Mouse (Mus musculus) right cerebral cortex, postnatal 4 days (tissue): Measurements from ENCODE around the gene Dchs2.
A peak's percentile ranks its signal among the peaks of the same experiment; 100 is the strongest.
"Not testable (repeated sequence)": the region's sequence is repeated elsewhere in the genome, so short reads cannot be mapped to it uniquely, and the experiment has no call there.

Experiments
- DNase-seq: peaks from one replicate; pipeline ENCODE4 v3.0.0-alpha.2; 2022

Gene Dchs2

DNA sequence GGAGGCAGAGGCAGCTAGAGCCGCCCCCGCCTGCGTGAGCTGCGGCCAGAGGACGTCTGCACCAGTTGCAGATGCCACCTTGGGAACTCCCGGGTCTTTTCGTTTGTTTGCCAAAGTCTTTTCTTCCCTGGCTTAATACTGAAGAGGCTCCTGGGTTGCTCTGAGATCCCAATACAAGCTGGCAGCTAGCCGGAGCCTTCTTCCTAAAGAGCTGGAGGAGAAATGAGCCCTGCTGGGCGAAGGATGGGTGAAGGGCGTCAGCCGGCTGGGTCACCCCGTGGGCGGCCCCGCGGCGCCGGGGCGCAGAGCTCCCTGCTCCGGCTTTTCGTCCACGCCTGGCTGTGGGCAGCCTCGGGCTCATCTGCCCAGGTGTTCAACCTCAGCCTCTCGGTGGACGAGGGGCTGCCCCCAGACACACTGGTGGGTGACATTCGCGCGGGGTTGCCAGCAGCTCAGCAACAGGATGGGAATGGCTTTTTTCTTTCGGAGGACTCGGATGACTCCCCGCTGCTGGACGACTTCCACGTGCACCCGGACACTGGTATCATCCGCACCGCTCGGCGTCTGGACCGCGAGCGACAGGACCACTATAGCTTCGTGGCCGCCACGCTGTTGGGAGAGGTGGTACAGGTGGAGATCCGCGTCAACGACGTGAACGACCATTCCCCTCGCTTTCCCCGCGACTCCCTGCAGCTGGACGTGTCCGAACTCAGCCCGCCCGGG is at the start of gene Dchs2:
Gene Dchs2, plus strand, starts transcription at position 223 of the 723 bp plus-strand sequence.
- peak; percentile 24 for DNase-seq

DNA sequence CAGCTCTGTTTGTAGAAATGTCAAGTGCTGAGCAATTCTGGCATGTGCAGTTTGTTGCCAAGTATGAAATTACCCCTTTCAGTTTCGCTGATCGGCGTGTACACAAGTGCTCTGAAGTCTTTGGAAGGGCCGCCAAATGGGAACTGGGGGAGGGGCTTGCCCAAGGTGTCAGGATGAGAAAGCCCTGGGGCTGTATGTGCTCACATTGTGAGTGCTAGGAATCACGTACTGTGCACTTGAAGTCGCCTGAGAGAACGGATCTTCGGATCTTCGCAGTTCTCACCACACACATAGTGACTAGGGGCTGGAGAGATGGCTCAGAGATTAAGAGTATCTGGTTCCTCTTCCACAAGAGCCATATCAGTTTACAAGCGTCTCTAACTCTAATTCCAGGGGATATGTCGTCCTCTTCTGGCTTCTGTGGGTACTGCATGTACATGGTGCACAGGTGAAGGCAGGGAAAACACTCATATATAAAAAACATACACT is 47.1 kb upstream of the Dchs2 start:
- peak; percentile 64 for DNase-seq

DNA sequence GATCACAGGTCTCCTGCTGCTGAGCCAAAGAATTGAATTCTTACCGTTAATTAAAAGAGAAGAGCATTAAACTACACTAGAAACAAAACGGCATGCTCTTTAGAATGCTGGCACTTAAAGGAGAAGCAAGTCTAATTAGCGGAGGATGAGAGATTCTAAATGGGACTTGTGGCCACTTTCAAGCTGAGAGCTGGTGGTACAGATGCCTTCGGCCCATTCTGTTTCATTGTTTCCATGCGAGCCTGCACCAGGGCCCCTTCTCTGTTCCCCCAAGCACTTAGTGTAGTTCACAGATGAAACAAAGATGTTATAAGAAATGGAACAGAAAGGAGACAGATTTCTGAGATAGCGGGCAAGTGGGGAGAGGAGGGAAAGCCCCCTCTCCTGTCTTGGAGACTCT is 30.2 kb upstream of the Dchs2 start:
- no peak for DNase-seq

DNA sequence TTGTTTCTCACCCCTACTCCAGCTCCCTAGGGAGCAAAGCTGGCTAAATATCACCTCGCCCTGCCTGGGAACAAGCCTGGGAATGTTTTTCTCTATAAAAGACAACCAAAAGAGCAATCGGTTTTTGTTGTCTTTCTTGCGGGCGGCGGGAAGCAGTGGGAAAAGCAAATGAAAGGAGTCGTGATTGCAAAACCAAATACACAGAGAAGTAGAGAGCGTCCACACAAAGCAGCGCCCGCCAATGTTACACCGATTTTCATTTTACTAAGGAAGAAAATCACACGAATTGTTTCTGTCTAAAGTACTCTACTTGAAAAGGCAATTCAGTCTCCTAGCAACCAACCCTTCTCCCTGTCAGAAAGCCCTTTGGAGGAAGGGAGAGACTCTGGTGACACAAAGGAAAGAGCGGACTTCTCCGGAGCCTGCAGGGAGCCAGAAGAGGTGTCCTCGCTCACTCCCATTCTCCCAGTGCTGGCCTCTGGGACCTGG is 29.2 kb upstream of the Dchs2 start:
- peak; percentile 19 for DNase-seq

DNA sequence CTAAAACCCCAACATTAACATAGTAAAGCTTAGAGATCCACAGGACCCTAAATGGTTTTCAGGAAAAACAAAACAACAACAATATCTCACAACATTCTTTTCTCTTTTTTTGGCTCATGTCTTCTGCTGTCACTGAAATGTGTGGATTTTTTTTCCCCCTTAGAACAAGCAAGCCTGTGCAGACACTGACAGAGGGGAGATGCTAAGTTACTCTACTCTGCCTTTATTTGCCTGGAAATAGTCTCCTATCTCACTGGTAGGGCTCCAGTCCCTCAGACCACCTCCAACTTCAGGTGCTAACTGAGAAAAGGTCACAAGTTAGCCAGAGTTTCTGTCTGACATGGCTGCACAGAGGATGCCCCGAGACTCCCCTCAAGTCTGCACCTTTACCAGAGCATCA is 28.6 kb upstream of the Dchs2 start:
- DNase-seq, result no peak

DNA sequence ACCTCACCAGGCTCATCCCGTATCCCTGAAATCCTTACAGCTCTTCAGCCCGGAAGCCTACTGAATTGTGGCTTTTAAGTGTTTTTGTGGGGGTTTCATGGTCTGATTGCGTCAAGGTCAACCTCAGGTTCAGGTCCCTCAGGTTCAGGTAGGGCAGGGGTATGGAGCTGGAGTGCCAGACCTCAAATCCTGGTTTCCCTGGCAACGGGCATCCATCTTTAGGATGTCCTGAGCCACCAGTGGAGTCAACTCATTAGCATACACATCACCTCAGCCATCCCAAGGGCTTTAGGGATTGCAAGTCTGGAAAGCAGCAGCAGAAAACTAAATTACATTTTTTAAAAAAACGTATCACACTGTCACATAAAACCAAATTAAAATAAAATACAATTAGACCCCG is 28.1 kb upstream of the Dchs2 start:
- no peak for DNase-seq

DNA sequence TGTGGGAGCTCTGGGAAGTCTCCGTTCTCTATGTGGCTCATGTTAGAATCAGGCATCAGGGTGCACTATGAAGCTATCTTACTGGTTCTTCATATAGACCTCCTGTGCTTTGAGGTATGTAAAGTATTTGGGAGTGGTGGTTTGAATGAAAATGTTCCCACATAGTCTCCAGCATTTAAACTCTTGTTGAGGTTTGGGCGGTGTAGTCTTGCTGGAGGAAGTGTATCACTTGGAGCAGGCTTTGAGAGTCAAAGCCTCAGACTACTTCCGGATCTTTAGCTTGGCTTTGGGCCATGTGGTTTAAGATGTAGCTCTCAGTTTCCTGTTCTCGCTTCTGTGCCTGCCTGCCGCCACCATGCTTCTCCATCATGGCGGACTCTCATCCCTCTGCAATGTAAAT is 25.5 kb upstream of the Dchs2 start:
- no peak for DNase-seq

DNA sequence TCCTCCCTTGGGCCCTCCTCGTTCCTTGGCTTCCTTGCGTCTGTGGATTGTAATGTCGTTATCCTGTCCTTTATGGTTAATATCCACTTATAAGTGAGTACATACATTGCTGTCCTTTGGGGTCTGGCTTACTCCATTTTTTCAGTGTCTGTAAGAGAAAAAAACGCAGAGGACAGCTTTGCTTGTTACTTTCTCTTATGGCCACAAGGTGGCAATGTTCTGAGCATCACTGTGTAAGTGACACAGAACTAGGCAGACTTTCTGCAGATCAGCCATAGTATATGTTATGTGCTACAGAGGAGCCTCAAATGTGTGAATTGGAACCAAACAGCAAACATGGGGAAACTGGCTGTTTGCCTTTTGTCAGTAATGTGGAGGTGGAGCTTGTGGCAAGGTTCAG is 17.6 kb upstream of the Dchs2 start:
- no peak for DNase-seq

DNA sequence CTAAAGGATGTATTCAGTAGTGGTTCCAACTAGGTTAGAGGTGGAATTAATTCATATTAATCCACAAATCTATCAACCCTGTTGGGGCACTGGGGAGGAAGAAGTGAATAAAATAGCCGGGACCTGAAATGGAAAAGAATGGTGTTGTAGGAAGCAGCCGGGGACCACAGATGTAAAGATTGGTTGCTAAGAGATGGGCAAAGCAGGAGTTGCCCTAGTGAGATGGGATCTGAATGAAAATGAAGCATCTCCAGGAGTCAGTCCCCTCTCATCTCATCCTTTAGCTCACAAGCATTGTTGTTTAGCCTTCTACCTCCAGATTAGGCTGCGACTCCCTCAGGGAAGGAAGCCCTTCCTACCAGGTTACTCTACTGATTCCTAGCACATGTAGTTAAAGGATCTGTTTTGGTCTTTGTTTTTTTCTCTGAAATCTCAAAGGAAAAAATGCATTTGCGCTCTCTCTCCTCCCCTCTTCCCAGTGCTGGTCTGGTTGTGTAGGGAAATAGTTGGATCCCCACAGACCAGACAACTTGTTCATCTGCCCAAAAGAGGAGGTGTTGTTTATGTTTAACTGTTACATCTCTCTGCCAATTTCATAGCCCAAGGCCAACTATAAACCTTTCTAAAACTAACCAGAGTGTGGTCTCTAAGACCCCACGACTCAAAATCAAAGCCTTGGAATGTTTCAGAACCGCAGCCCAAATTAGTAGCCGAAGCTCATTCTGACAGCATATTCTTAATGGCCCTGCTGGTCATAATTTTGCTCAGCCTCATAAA is 16.1 kb upstream of the Dchs2 start:
- DNase-seq, result no peak

DNA sequence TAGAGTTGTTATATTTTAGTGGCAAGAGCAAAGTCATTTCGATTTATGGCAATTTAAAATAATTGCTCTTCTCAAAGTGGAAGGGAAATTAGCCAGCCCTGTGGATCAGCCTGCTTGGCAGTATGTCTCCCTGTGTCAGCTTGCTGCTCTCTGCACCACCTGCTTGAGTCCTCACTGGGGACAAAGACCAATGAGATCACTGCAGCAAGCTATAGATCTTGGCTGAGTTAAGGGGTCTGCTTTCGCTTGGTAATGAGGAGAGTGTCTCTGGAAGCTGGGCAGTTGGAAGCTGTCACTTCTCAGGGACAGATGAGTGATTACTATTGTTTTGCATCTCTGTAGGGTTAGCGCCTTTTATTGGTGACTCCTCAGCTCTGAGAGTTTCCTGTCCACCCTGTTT is 14.9 kb upstream of the Dchs2 start:
- no peak for DNase-seq

DNA sequence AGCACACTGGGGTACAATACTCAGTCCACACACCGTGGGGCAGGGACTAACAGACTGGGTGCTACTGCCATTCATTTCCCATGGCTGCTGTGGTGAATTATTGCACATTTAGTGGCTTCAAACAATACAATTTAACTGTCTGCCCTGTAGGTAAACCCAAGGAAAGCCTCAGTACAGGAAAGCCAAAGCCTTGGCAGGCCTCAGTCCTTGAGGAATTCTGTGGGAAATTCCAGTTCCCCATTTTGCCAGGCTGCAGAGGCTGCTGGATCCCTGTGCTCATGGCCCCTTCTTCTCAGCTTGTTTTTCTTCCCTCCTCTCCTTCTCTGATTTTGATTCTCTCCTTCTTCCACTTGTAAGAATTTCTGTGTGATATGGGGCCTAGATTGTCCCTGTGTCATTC is 12.8 kb upstream of the Dchs2 start:
- no peak for DNase-seq

DNA sequence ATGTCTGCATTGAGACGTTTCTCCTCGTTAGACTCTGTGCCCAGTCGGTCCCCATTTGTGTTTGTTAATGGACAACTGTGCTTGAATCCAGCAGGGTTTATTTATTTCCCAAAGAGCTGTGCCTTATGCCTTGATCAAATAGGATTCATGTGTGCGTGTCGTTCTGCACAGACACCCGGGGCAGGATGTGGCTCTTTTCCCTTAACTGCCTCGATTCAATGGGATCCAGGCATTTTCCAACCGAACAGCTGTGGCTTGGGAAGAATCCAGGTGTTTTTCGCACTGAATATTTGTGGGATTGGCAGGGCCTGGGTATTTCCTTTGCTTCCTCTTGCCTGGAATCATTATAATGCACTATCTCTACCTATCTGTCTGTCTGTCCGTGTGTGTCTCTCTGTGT is 10.2 kb upstream of the Dchs2 start:
- DNase-seq, result no peak

DNA sequence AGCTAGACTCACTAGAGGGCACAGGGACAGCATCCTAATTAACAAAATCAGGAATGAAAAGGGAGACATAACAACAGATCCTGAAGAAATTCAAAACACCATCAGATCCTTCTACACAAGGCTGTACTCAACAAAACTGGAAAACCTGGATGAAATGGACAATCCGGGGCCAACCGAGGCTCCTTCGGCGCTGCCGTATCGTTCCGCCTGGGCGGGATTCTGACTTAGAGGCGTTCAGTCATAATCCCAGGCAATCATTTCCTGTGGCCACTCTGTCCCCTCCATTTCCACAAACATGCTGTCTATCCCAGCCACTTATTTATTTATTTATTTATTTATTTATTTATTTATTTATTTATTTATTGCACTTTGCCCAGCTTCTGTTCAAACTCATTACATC is 3.8 kb upstream of the Dchs2 start:
- not testable (repeated sequence) for DNase-seq

DNA sequence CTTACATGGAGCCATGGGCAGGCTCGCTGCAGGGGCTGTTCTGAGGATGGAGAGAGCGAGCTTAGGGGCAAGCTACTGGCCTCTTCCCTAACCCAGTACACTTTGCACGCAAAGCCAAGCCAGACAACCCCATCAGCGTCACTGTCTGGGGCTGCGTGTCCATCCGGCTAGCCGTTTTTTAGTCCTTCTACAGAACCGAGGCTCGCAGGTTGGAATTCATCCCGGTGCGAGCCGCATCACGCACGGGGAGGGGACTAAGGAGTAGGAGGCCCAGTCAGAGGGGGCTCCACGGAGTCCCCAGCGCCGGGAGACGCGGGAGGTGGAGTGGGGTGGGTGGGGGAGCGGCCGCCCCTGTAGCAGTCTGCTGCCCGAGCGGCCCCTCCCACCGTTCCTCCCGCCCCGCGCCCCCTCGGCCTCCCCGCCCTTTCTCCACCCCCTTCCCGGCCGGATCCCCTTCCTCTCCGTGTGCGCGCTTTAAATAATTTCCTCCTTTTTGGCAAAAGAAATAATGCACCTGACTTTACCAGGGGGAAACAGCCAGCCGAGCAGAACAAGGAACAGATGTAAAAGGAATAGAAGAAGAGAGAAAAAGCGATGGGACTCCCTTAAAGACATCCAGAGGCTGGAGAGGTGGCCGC is 541 bp upstream of the Dchs2 start:
- DNase-seq, result peak; percentile 42

DNA sequence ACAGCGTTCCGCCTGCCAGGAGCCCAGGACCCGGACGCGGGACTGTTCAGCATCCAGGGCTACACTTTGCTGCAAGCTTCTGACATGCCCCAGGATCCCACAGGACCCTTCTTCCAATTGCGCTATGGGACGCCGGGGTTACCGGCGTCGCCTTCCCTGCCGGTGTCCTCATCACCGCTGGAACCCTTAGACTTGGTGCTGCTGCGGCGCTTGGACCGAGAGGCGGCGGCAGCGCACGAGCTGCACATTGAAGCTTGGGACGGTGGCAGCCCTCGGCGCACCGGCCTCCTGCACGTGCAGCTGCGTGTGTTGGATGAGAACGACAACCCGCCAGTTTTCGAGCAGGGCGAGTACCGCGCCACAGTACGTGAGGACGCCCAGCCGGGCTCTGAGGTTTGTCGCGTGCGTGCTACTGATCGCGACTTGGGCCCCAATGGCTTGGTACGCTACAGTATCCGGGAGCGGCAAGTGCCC is 738 bp downstream of the Dchs2 start:
- peak; percentile 29 for DNase-seq

DNA sequence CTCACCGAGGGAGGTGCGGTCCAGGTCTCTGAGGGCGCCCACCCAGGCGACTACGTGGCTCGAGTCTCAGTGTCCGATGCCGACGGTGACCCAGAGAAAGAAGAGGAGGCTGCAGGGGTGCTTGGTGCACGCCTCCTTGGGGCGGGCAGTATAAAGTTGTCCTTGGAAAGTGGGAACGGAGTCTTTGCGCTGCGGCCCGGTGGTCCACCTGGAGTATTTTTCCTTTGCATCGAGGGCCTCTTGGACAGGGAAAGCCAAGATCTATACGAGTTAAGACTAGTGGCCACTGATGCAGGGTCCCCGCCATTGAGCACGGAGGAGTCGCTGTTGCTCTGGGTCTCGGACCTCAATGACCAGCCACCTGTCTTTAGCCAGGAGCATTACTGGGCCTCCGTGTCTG is 1.4 kb downstream of the Dchs2 start:
- no peak for DNase-seq

DNA sequence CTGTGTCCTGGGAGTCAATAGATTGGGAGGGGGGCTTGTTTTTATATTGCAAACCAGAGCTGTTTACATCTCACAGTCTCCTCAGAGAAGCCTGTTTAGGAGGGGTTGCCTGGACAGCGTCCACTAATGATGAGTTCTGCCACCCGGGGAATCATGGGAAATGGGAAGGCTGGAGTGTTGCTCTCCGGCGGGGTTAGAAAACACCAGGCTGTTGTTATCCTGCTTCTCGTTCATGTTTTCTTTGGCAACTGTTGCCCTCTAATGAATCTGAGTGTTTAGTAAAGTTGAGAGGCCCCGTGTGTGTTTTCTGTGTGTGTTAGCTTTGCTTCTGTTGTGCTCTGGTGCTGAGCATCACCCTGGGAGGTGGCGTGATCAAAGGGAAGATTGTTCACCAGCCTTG is 8.7 kb downstream of the Dchs2 start:
- DNase-seq, result no peak

DNA sequence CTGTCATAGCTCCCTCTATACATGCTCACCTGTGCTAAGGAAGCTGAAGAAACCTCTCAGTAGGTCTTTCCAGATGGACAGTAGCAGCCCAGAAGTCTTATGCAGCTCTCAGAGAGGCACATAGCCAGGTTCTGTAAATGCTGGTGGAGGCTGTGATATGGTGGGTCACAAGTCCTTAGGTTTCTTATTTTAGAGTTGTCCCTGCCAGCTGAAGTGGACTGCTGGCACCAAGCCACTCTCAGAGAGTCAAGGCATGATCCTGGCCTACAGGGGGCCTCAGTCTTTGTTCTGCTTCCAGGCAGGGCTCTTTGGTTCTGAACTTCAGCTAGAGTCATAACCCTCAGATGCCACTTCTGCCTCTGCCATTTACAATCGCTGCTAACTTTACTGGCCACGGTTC is 11.1 kb downstream of the Dchs2 start:
- DNase-seq, result no peak

DNA sequence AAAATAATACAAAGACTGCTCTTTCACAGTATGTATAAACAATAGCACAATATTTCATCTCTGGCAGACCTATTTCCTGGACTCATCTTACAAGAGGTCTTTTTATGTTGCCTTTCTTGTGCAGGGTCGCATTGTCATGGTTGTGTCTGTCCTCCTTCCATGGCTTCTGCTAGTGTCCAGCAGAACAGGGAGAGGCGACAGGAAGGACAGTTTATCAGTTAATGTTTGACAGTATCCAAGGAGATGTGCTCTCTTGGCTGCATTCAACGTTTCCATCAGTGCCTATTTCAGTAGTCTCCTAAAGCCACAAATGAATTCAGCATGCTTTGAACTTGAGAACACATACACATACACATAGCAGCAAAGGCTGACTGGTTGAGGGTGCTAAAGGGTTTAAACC is 17.9 kb downstream of the Dchs2 start:
- no peak for DNase-seq

DNA sequence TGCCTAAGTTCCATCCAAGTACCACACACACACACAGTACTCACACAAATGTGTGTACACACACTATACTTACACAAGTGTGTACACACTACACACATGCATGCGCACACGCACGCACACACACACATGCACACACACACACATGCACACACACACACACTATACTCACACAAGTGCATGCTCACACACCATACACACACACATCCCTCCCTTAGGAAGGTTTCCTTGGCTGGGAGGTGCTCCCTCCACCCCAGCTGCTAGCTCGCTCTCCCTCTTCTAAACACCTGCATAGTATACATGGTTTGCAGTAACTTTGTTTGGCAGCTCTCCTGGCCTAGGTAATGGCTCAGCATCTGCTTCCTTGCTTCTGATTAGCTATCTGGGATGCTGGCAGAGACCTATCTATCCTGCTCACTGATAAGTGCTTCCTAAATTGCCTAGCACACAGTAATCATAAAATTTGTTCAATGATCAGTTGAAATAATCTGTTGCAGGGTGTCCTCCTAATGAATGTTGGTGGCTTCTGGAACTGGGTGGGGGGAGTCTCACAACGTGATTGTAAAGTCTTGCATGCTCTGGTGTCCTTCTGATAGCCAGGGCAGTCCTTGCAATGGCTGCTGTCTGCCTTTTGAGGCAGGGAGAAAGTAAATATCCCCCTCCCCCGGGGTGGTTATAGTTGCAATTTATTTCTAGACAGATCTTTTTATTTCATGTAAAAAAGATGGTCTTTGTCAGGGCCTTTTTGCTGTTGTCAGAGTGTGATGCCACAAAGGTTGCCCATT is 19.7 kb downstream of the Dchs2 start:
- no peak for DNase-seq

DNA sequence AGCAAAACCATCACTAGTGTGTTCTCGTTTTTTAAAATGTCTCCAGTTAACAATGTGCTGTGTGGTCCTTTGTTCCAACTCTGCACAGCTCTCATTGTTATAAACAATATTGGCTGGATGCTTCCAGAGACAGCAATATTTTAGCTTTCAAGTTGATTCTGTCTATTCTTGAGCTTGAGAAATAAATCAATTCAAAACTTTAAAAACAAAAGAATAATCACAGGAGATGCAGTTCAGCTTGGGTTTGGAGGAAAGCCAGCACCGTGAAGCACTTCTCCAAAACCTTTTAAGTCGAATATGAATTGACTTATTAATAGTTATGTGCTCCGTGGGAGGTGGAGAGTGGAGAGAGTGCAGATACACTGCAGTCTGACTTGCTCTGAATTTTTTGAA is 20.3 kb downstream of the Dchs2 start:
- no peak for DNase-seq

DNA sequence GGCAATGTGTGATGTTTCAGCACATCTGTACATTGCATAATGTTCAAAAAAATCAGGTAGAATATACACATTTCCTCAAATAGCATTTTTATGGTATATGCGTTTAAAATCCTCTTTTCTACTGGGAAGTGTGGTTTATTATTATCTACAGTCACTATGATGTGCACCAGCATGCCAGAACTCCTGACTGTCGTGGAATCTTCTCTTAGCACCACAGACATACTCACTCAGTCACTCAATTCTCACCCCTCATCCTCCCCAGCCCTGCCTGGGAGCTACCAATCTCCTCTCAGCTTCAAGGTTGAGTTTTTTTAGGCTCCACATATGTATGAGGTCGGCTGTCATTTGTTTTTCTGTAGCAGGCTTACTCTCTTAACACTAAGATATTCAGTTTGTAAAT is 20.8 kb downstream of the Dchs2 start:
- no peak for DNase-seq

DNA sequence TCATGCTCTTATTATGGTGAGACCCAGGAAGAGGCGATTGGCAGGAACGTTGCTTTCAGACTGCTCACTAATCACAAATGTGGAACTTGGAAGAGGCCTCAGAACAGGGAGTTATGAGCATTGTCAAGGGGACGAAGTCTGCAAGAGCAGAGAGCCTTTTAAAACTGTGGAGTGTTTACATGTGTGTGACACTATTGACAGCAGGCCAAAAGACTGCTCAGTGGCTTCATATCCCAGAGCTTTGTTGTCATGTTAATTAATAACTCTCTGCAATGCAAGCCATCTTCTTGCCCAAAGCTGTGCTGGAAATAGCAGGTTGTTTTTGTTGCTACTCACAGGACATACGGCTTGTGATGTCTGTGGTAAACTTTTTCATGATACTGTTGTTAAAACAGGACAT is 27.9 kb downstream of the Dchs2 start:
- no peak for DNase-seq
